Mouse (Mus musculus) stomach, embryonic 16.5 days (tissue): ENCODE results near the gene Romo1. TPM values are rescaled to one million over a fixed set of nuclear protein-coding genes. Genes with fewer than 3 reads are reported as not detected.

Experiments
- ATAC-seq: fragments of 200-750 bp; cut with Nextera tagmentation; 2 replicates; pipeline ENCODE4 v1.8.0; 2017; ENCODE audit warnings: moderate number of reproducible peaks, moderate TSS enrichment; ENCODE audit not compliant: insufficient read depth, low FRiP score
- H3K27ac ChIP-seq: fragments of 300-500 bp; sonication (generic); 2 replicates; pipeline ENCODE4 v1.5.1; 2014; ENCODE audit warnings: low read length
- H3K27me3 ChIP-seq: fragments of 300-500 bp; sonication (generic); 2 replicates; pipeline ENCODE4 v1.6.1; 2014; ENCODE audit warnings: low read length, control low read depth, mixed read lengths; ENCODE audit not compliant: control insufficient read depth, insufficient read depth
- H3K36me3 ChIP-seq: fragments of 300-500 bp; sonication (generic); 2 replicates; pipeline ENCODE4 v1.6.1; 2014; ENCODE audit warnings: low read length; ENCODE audit not compliant: control insufficient read depth, insufficient read depth
- H3K4me1 ChIP-seq: fragments of 300-500 bp; sonication (generic); 2 replicates; pipeline ENCODE4 v1.6.1; 2014; ENCODE audit warnings: low read length, control low read depth, mixed read lengths; ENCODE audit not compliant: control insufficient read depth, insufficient read depth
- H3K4me2 ChIP-seq: fragments of 300-500 bp; sonication (generic); 2 replicates; pipeline ENCODE4 v1.6.1; 2014; ENCODE audit warnings: low read depth, low read length, mixed read lengths
- H3K4me3 ChIP-seq: fragments of 300-500 bp; sonication (generic); replicated peaks from 2 replicates; pipeline ENCODE4 v1.5.1; 2014; ENCODE audit warnings: mild to moderate bottlenecking, low read length
- H3K9ac ChIP-seq: fragments of 300-500 bp; sonication (generic); 2 replicates; pipeline ENCODE4 v1.6.1; 2014; ENCODE audit warnings: low read length
- H3K9me3 ChIP-seq: fragments of 300-500 bp; sonication (generic); replicated peaks from 2 replicates; pipeline ENCODE4 v1.6.1; 2016; ENCODE audit warnings: low read length, control low read depth; ENCODE audit not compliant: control insufficient read depth
- WGBS: fragments of 180-500 bp; shearing (Covaris S2); extraction: QIAGEN DNeasy Blood & Tissue Kit; methylation state at CpG from one replicate; pipeline ENCODE4 v1.1.7; 2014; 5-methylcytosine and 5-hydroxymethylcytosine counted together
- polyA plus RNA-seq: library from polyadenylated mRNA; unstranded; fragments of >200 nt; fragmentation: Nextera tagmentation; extraction: Ambion mirVana; gene quantifications from 2 replicates; pipeline ENCODE4 v1.2.1, GENCODE M21; 2015

Gene Romo1
- polyA plus RNA-seq, 1 experiment from 2014 or later, result 344 TPM

- no peaks in the 10 kb centered on the region for H3K9me3 ChIP-seq
- H3K36me3 ChIP-seq, result no peaks in the 10 kb centered on the region
- no peak for ATAC-seq
- H3K9ac ChIP-seq, result no peak overlapping the region
- no peaks in the 10 kb centered on the region for H3K27me3 ChIP-seq
- no peak overlapping the region for H3K27ac ChIP-seq
- no peak overlapping the region for H3K4me3 ChIP-seq
- WGBS, result 76% methylated on average over 14 of the region's 14 CpGs
- no peak overlapping the region for H3K4me2 ChIP-seq
- no peaks in the 10 kb centered on the region for H3K4me1 ChIP-seq
These were observed 46.4 kb downstream of the Romo1 start for GRCm38 (mm10) chr2:156190004-156190896.

GRCm38 (mm10) chr2:156191540-156191939, 47.7 kb downstream of the Romo1 start:
- WGBS, result 93% methylated on average over 2 of the region's 2 CpGs
- ATAC-seq, result no peak
- H3K9ac ChIP-seq, result no peak overlapping the region

GRCm38 (mm10) chr2:156192068-156192467, 48.2 kb downstream of the Romo1 start:
- Histone ChIP-seq H3K27ac (no peak overlapping the region), H3K4me1 (peaks cover 6% of the 10 kb centered on the region), H3K36me3 (no peaks in the 10 kb centered on the region)

More at GRCm38 (mm10) chr2:156191540-156191939, 47.7 kb downstream of the Romo1 start:
- Histone ChIP-seq H3K36me3 (no peaks in the 10 kb centered on the region), H3K27ac (no peak overlapping the region), H3K4me2 (no peak overlapping the region), H3K27me3 (no peaks in the 10 kb centered on the region), H3K4me1 (peaks cover 6% of the 10 kb centered on the region), H3K4me3 (no peak overlapping the region), H3K9me3 (no peaks in the 10 kb centered on the region)

GRCm38 (mm10) chr2:156193066-156193862, 49.4 kb downstream of the Romo1 start:
- H3K4me2 ChIP-seq, result no peak overlapping the region
- H3K27me3 ChIP-seq, result no peaks in the 10 kb centered on the region
- peaks cover 15% of the 10 kb centered on the region for H3K4me1 ChIP-seq
- WGBS, result 81% methylated on average over 3 of the region's 3 CpGs
- H3K36me3 ChIP-seq, result no peaks in the 10 kb centered on the region
- no peak overlapping the region for H3K9ac ChIP-seq
- H3K4me3 ChIP-seq, result no peak overlapping the region
- no peaks in the 10 kb centered on the region for H3K9me3 ChIP-seq
- no peak for ATAC-seq
- H3K27ac ChIP-seq, result no peak overlapping the region

More at GRCm38 (mm10) chr2:156192068-156192467, 48.2 kb downstream of the Romo1 start:
- no peak for ATAC-seq
- WGBS, result 72% methylated on average over 2 of the region's 2 CpGs
- H3K9ac ChIP-seq, result no peak overlapping the region
- no peaks in the 10 kb centered on the region for H3K27me3 ChIP-seq
- no peaks in the 10 kb centered on the region for H3K9me3 ChIP-seq
- no peak overlapping the region for H3K4me3 ChIP-seq
- no peak overlapping the region for H3K4me2 ChIP-seq

- Histone ChIP-seq H3K4me3 (no peak overlapping the region), H3K27me3 (no peaks in the 10 kb centered on the region), H3K9ac (no peak overlapping the region), H3K4me1 (peaks cover 23% of the 10 kb centered on the region), H3K27ac (no peak overlapping the region), H3K4me2 (no peak overlapping the region), H3K9me3 (no peaks in the 10 kb centered on the region), H3K36me3 (no peaks in the 10 kb centered on the region)
- ATAC-seq, result no peak
These were observed 50.7 kb downstream of the Romo1 start for GRCm38 (mm10) chr2:156194571-156194970.

Other genes starting within 250 kb of the Romo1 start
- 66.5 and 67.1 TPM in 2 replicates for gene Uqcc1, start 213.7 kb upstream of the Romo1 start, polyA plus RNA-seq
- gene Gm15557, start 203.3 kb upstream of the Romo1 start, polyA plus RNA-seq, result not detected in 2 replicates
- gene Gdf5, start 198.7 kb upstream of the Romo1 start, polyA plus RNA-seq, result 1.2 and 1.3 TPM in 2 replicates
- gene Cep250, start 187.6 kb upstream of the Romo1 start, polyA plus RNA-seq, result 12.3 and 16.3 TPM in 2 replicates
- gene 6430550D23Rik, start 136.1 kb upstream of the Romo1 start, polyA plus RNA-seq, result 1.7 and 1.8 TPM in 2 replicates
- gene Ergic3, start 136.0 kb upstream of the Romo1 start, polyA plus RNA-seq, result 209 and 240 TPM in 2 replicates
- 5.4 and 6.6 TPM in 2 replicates for gene Fer1l4, start 91.1 kb upstream of the Romo1 start, polyA plus RNA-seq
- gene Spag4, start 78.9 kb upstream of the Romo1 start, polyA plus RNA-seq, result 2.0 and 2.7 TPM in 2 replicates
- 57.7 and 62.0 TPM in 2 replicates for gene Cpne1, start 32.1 kb upstream of the Romo1 start, polyA plus RNA-seq
- gene Rbm12, start 32.1 kb upstream of the Romo1 start, polyA plus RNA-seq, result 22.5 and 23.9 TPM in 2 replicates
- 12.3 and 19.8 TPM in 2 replicates for gene Gm28036, start 16.9 kb upstream of the Romo1 start, polyA plus RNA-seq
- 51.0 and 51.1 TPM in 2 replicates for gene Nfs1, start 147 bp downstream of the Romo1 start, polyA plus RNA-seq
- gene Rbm39, start 36.2 kb downstream of the Romo1 start, polyA plus RNA-seq, result 504 and 551 TPM in 2 replicates
- 50.9 and 57.2 TPM in 2 replicates for gene Phf20, start 52.4 kb downstream of the Romo1 start, polyA plus RNA-seq
- gene Cnbd2, start 168.3 kb downstream of the Romo1 start, polyA plus RNA-seq, result 2.4 and 3.3 TPM in 2 replicates
- 27.2 and 31.3 TPM in 2 replicates for gene Scand1, start 168.7 kb downstream of the Romo1 start, polyA plus RNA-seq